Mouse (Mus musculus) cerebellum, postnatal 14 days (tissue): ENCODE results near the gene Ski.

Source experiments
- DNase-seq, 2 experiments: peaks; one replicate each; pipeline ENCODE4 v3.0.0; 2021; ENCODE audit warnings: mixed read lengths in 2 of 2

Gene Ski

GRCm38 (mm10) chr4:155149941-155150275 lies 72.5 kb downstream of the Ski start:
- no peak for DNase-seq

- DNase-seq = peak; percentile 58 to 59
Measured at GRCm38 (mm10) chr4:155148910-155149698, 73.3 kb downstream of the Ski start.

GRCm38 (mm10) chr4:155148453-155148852 lies 73.9 kb downstream of the Ski start:
- no peak for DNase-seq

GRCm38 (mm10) chr4:155146107-155146823 lies 76.1 kb downstream of the Ski start:
- DNase-seq = no peak

GRCm38 (mm10) chr4:155144548-155145180 lies 77.7 kb downstream of the Ski start:
- DNase-seq = no peak

- peak; percentile 52 to 57 for DNase-seq
Measured at GRCm38 (mm10) chr4:155143871-155144502, 78.4 kb downstream of the Ski start.

GRCm38 (mm10) chr4:155143411-155143810 lies 79.0 kb downstream of the Ski start:
- no peak for DNase-seq

- DNase-seq = no peak
Measured at GRCm38 (mm10) chr4:155142836-155143235, 79.6 kb downstream of the Ski start.

GRCm38 (mm10) chr4:155140795-155141265 lies 81.6 kb downstream of the Ski start:
- no peak for DNase-seq

GRCm38 (mm10) chr4:155140150-155140549 lies 82.2 kb downstream of the Ski start:
- DNase-seq = no peak

GRCm38 (mm10) chr4:155139281-155140045 lies 82.9 kb downstream of the Ski start:
- DNase-seq = no peak

- DNase-seq = peak in 1 of 2 experiments; percentile 22
Measured at GRCm38 (mm10) chr4:155138451-155138850, 83.9 kb downstream of the Ski start.

GRCm38 (mm10) chr4:155137891-155138290 lies 84.5 kb downstream of the Ski start:
- DNase-seq = peak; percentile 59 to 71

- no peak for DNase-seq
Measured at GRCm38 (mm10) chr4:155135909-155136585, 86.3 kb downstream of the Ski start.

GRCm38 (mm10) chr4:155134686-155135172 lies 87.7 kb downstream of the Ski start:
- no peak for DNase-seq

- DNase-seq = no peak
Measured at GRCm38 (mm10) chr4:155133658-155134417, 88.6 kb downstream of the Ski start.

GRCm38 (mm10) chr4:155133188-155133587 lies 89.2 kb downstream of the Ski start:
- DNase-seq = no peak

GRCm38 (mm10) chr4:155130616-155131015 lies 91.8 kb downstream of the Ski start:
- no peak for DNase-seq

- DNase-seq = peak; percentile 83 to 84
Measured at GRCm38 (mm10) chr4:155129996-155130395, 92.4 kb downstream of the Ski start.

GRCm38 (mm10) chr4:155129132-155129917 lies 93.1 kb downstream of the Ski start:
- DNase-seq = no peak
